Mouse (Mus musculus): Measurements from ENCODE around the gene Cep126. TPM values are rescaled to one million over a fixed set of nuclear protein-coding genes. Genes with fewer than 3 reads are reported as not detected.

Gene Cep126
- polyA plus RNA-seq, 1 experiment from 2014 or later, result 5.2 TPM

- Histone ChIP-seq H3K27ac (replicated peaks; ENCODE audit: low read depth, low read length) (no peak overlapping the region), H3K27me3 (ENCODE audit: control insufficient read depth, insufficient read depth, low read length) (no peaks in the 10 kb centered on the region), H3K9me3 (ENCODE audit: control insufficient read depth, low read length) (no peaks in the 10 kb centered on the region), H3K9ac (replicated peaks; ENCODE audit: low read length) (no peak overlapping the region), H3K36me3 (ENCODE audit: control insufficient read depth, insufficient read depth, low read length) (no peaks in the 10 kb centered on the region), H3K4me3 (replicated peaks; ENCODE audit: low read depth, low read length) (no peak overlapping the region), H3K4me1 (ENCODE audit: control insufficient read depth, insufficient read depth, low read length) (no peaks in the 10 kb centered on the region), H3K4me2 (ENCODE audit: low read length) (no peak overlapping the region)
- no peak for DNase-seq
- no peak for ATAC-seq (ENCODE audit: low FRiP score, low TSS enrichment)
- 91% methylated on average over 6 of the region's 6 CpGs for WGBS
Observed at GRCm38 (mm10) chr9:8100962-8101361, 33.1 kb downstream of the Cep126 start.

DNA sequence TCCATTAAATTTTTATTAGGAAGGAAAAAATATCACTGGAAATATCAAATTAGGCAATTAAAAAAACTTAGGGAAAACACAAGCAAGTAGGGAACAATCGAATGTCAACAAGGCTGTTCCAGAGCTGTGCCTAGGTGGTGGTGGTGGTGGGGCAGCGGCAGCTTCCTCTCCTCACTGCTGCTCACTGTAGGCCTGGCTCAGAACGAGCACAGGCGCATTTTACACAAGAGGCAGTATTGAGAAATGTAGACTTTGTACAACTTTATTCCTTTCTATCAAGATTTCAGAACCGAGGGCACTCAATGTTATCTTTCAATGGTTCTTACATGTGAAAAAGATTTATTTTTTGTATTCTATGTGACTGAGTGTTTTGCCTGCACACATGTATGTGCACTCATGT lies 55.2 kb downstream of the Cep126 start:
- Histone ChIP-seq H3K4me2 (ENCODE audit: low read length) (no peak overlapping the region), H3K9ac (replicated peaks; ENCODE audit: low read length) (no peak overlapping the region), H3K4me1 (ENCODE audit: control insufficient read depth, insufficient read depth, low read length) (no peaks in the 10 kb centered on the region), H3K27me3 (ENCODE audit: control insufficient read depth, insufficient read depth, low read length) (no peaks in the 10 kb centered on the region), H3K4me3 (replicated peaks; ENCODE audit: low read depth, low read length) (no peak overlapping the region), H3K36me3 (ENCODE audit: control insufficient read depth, insufficient read depth, low read length) (peaks cover 9% of the 10 kb centered on the region; the same call in 1 of the 2 replicates), H3K27ac (replicated peaks; ENCODE audit: low read depth, low read length) (no peak overlapping the region), H3K9me3 (ENCODE audit: control insufficient read depth, low read length) (no peaks in the 10 kb centered on the region)
- WGBS, result 94% methylated on average over 5 of the region's 5 CpGs
- DNase-seq (no peak), ATAC-seq (ENCODE audit: low FRiP score, low TSS enrichment) (no peak)

GRCm38 (mm10) chr9:8074345-8074744 lies 59.7 kb downstream of the Cep126 start:
- Histone ChIP-seq H3K27me3 (ENCODE audit: control insufficient read depth, insufficient read depth, low read length) (no peaks in the 10 kb centered on the region), H3K9ac (replicated peaks; ENCODE audit: low read length) (no peak overlapping the region), H3K4me2 (ENCODE audit: low read length) (no peak overlapping the region), H3K4me3 (replicated peaks; ENCODE audit: low read depth, low read length) (no peak overlapping the region), H3K4me1 (ENCODE audit: control insufficient read depth, insufficient read depth, low read length) (no peaks in the 10 kb centered on the region), H3K9me3 (ENCODE audit: control insufficient read depth, low read length) (no peaks in the 10 kb centered on the region), H3K36me3 (ENCODE audit: control insufficient read depth, insufficient read depth, low read length) (peaks cover 9% of the 10 kb centered on the region; the same call in 1 of the 2 replicates), H3K27ac (replicated peaks; ENCODE audit: low read depth, low read length) (no peak overlapping the region)
- DNase-seq (peak; percentile 57), ATAC-seq (ENCODE audit: low FRiP score, low TSS enrichment) (no peak)

DNA sequence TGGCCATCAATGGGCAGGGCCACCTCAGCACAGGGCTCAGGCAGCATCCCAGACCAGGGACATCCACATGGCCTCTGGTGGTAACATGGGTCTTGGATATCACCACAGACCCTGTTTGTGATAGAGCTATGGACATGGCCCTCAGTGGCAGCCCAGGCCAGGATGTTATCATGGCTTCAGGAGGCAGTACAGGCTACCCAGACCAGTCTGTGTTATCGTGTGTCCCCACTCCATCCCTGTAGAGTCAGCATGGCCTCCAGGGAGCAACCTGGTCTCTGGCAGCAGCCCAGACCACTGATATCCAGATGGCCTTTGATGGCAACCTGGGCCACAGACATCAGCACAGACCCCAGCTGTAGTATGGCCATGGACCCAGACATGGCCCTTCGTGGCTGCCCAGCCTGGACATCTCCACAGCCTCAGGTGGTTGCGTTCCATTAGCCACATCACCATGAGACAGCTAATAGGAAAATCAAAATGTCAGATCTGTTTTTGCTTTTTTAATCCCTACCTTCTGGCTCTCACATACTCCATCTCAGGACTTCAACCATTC lies 60.8 kb downstream of the Cep126 start:
- Histone ChIP-seq H3K36me3 (ENCODE audit: control insufficient read depth, insufficient read depth, low read length) (peaks cover 5% of the 10 kb centered on the region; the same call in 1 of the 2 replicates), H3K9me3 (ENCODE audit: control insufficient read depth, low read length) (no peaks in the 10 kb centered on the region), H3K27me3 (ENCODE audit: control insufficient read depth, insufficient read depth, low read length) (no peaks in the 10 kb centered on the region), H3K4me1 (ENCODE audit: control insufficient read depth, insufficient read depth, low read length) (no peaks in the 10 kb centered on the region), H3K4me3 (replicated peaks; ENCODE audit: low read depth, low read length) (no peak overlapping the region), H3K9ac (replicated peaks; ENCODE audit: low read length) (no peak overlapping the region), H3K4me2 (ENCODE audit: low read length) (no peak overlapping the region), H3K27ac (replicated peaks; ENCODE audit: low read depth, low read length) (no peak overlapping the region)
- 92% methylated on average over 3 of the region's 3 CpGs for WGBS
- DNase-seq (no peak), ATAC-seq (ENCODE audit: low FRiP score, low TSS enrichment) (peak; percentile 35; the same call in 1 of the 2 replicates)

DNA sequence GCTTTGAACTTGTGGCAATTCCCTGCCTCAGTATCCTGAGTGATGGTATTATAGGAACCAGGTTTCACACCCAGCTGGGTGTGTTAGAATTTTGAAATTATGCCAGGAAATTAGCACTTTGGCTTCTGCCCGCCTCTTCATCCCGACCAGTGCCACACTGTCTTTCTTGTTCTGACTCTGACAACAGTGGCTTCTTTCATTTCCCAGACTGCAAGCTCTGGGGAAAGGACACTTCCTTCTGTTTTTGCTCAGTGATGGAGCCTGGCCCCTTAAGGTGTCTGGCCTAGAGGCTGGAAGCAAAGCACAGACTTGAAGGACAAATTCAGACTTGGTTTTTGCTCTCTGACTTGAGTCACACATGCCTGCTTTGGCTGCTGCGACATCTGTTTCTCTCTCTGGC lies 74.5 kb downstream of the Cep126 start:
- no peaks in the 10 kb centered on the region for H3K27me3 ChIP-seq (ENCODE audit: control insufficient read depth, insufficient read depth, low read length)
- no peak overlapping the region for H3K4me2 ChIP-seq (ENCODE audit: low read length)
- ATAC-seq (ENCODE audit: low FRiP score, low TSS enrichment) (no peak), DNase-seq (no peak)
- H3K9me3 ChIP-seq (ENCODE audit: control insufficient read depth, low read length), result no peaks in the 10 kb centered on the region
- H3K36me3 ChIP-seq (ENCODE audit: control insufficient read depth, insufficient read depth, low read length), result no peaks in the 10 kb centered on the region
- no peak overlapping the region for H3K9ac ChIP-seq (replicated peaks; ENCODE audit: low read length)
- H3K4me1 ChIP-seq (ENCODE audit: control insufficient read depth, insufficient read depth, low read length), result no peaks in the 10 kb centered on the region
- no peak overlapping the region for H3K27ac ChIP-seq (replicated peaks; ENCODE audit: low read depth, low read length)
- WGBS, result 81% methylated on average over 3 of the region's 3 CpGs
- no peak overlapping the region for H3K4me3 ChIP-seq (replicated peaks; ENCODE audit: low read depth, low read length)

- Histone ChIP-seq H3K4me2 (ENCODE audit: low read length) (no peak overlapping the region), H3K4me3 (replicated peaks; ENCODE audit: low read depth, low read length) (no peak overlapping the region), H3K36me3 (ENCODE audit: control insufficient read depth, insufficient read depth, low read length) (no peaks in the 10 kb centered on the region), H3K9me3 (ENCODE audit: control insufficient read depth, low read length) (no peaks in the 10 kb centered on the region), H3K9ac (replicated peaks; ENCODE audit: low read length) (no peak overlapping the region), H3K27me3 (ENCODE audit: control insufficient read depth, insufficient read depth, low read length) (no peaks in the 10 kb centered on the region), H3K27ac (replicated peaks; ENCODE audit: low read depth, low read length) (no peak overlapping the region), H3K4me1 (ENCODE audit: control insufficient read depth, insufficient read depth, low read length) (no peaks in the 10 kb centered on the region)
- DNase-seq (no peak), ATAC-seq (ENCODE audit: low FRiP score, low TSS enrichment) (no peak)
- WGBS, result 74% methylated on average over 1 of the region's 1 CpGs
Observed at GRCm38 (mm10) chr9:8054831-8055230, 79.3 kb downstream of the Cep126 start.

GRCm38 (mm10) chr9:8043044-8043387 lies 91.1 kb downstream of the Cep126 start:
- Histone ChIP-seq H3K36me3 (ENCODE audit: control insufficient read depth, insufficient read depth, low read length) (no peaks in the 10 kb centered on the region), H3K4me1 (ENCODE audit: control insufficient read depth, insufficient read depth, low read length) (no peaks in the 10 kb centered on the region), H3K4me3 (replicated peaks; ENCODE audit: low read depth, low read length) (peak overlapping the region; percentile 64), H3K27me3 (ENCODE audit: control insufficient read depth, insufficient read depth, low read length) (no peaks in the 10 kb centered on the region), H3K9ac (replicated peaks; ENCODE audit: low read length) (peak overlapping the region; percentile 76; the same call in 1 of the 2 replicates), H3K9me3 (ENCODE audit: control insufficient read depth, low read length) (no peaks in the 10 kb centered on the region), H3K27ac (replicated peaks; ENCODE audit: low read depth, low read length) (peak overlapping the region; percentile 89), H3K4me2 (ENCODE audit: low read length) (peak overlapping the region; percentile 64)
- DNase-seq (no peak), ATAC-seq (ENCODE audit: low FRiP score, low TSS enrichment) (peak; percentile 43; the same call in 1 of the 2 replicates)
- 15% methylated on average over 5 of the region's 5 CpGs for WGBS

DNA sequence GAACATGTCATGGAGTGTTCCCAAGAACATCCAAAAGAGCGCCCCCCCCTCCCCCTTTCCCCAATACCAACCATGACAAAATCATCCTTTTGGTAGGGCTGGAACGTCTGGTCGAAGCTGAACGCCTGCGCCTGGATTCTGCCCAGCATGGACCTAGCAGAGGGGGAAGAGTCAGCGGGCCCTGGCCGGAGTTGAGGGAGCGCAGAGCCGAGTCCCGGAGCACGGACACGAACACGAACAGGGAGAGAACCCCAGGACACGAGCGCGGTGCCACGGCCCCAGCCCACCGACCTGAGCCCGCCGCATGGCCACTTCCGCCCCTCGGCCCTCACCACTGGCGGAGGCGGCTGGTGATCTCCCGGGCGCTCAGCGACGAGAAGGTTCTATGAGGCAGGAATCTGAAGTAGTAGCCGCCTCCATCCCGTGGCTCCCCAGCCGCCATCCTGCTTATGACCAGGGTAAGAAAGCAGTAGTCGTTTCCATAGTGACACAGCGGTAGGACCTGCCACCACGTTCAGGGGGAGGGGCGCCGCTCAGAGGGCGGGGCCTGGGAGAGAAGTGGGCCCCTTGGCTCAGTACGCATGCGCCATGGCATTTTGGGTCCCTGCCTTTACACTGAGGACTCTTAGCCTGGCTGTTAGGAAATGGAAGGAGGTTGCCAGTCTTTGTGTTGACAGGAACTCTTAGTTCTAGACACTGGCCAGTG lies 91.6 kb downstream of the Cep126 start, which contains the start of gene Cfap300:
Cfap300 (minus strand) TSS at position 486 of the 706 bp plus-strand sequence.
- Histone ChIP-seq H3K9me3 (ENCODE audit: control insufficient read depth, low read length) (no peaks in the 10 kb centered on the region), H3K27ac (replicated peaks; ENCODE audit: low read depth, low read length) (peak within 1 kb of the TSS; percentile 89), H3K4me2 (ENCODE audit: low read length) (peak within 1 kb of the TSS; percentile 64), H3K4me1 (ENCODE audit: control insufficient read depth, insufficient read depth, low read length) (no peaks in the 10 kb centered on the region), H3K36me3 (ENCODE audit: control insufficient read depth, insufficient read depth, low read length) (no peaks in the 10 kb centered on the region), H3K9ac (replicated peaks; ENCODE audit: low read length) (peak within 1 kb of the TSS; percentile 76), H3K27me3 (ENCODE audit: control insufficient read depth, insufficient read depth, low read length) (no peaks in the 10 kb centered on the region), H3K4me3 (replicated peaks; ENCODE audit: low read depth, low read length) (peak within 1 kb of the TSS; percentile 64)
- DNase-seq (peak; percentile 99), ATAC-seq (ENCODE audit: low FRiP score, low TSS enrichment) (peak; percentile 98)
- under 1% methylated on average over 39 of the region's 39 CpGs for WGBS

DNA sequence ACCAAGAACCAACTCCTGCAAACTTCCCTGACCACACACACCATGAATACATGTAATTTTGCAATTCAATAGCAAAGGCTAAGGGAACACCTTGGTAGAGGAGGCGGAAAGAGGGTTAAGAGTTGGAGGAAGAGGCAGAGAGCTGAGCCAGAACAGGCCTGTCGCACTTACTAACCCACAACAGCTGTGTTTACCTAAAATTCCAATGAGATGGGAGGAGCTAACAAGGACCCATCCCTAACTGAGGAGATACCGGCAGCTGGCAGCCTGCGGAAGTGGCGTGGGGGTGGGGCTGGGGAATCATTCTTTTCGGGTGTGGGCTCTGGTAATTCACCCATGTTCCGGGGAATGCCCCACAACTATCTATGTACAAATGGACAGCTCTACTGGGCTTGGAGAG lies 98.5 kb downstream of the Cep126 start:
- ATAC-seq (ENCODE audit: low FRiP score, low TSS enrichment) (no peak), DNase-seq (no peak)
- H3K27me3 ChIP-seq (ENCODE audit: control insufficient read depth, insufficient read depth, low read length), result no peaks in the 10 kb centered on the region
- H3K9me3 ChIP-seq (ENCODE audit: control insufficient read depth, low read length), result no peaks in the 10 kb centered on the region
- H3K36me3 ChIP-seq (ENCODE audit: control insufficient read depth, insufficient read depth, low read length), result no peaks in the 10 kb centered on the region
- no peak overlapping the region for H3K27ac ChIP-seq (replicated peaks; ENCODE audit: low read depth, low read length)
- H3K4me3 ChIP-seq (replicated peaks; ENCODE audit: low read depth, low read length), result no peak overlapping the region
- H3K4me2 ChIP-seq (ENCODE audit: low read length), result no peak overlapping the region
- H3K4me1 ChIP-seq (ENCODE audit: control insufficient read depth, insufficient read depth, low read length), result no peaks in the 10 kb centered on the region
- no peak overlapping the region for H3K9ac ChIP-seq (replicated peaks; ENCODE audit: low read length)
- 51% methylated on average over 7 of the region's 7 CpGs for WGBS

Measured in midbrain, embryonic 14.5 days (tissue).